In the genomic region with DNA sequence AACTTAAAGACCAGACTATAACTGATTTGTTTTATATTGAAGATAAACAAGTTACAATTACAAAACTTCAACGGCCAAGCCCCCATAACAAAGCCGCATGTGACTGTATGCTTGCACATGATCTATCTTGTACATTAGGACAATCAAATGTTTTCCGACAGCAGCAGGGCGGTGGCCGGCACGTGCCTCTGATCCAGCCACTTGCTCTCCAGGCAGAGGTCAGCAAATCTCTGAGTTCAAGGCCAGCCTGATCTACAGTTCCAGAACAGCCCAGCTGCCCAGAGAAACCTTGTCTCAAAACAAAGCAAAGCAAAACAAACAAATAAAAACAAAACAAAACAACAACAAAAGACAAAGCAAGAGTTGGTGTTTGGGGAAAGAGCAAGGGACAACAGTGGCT, we compare ENCODE assay signal across 11 mouse cellular contexts. TPM values are rescaled to one million over a fixed set of nuclear protein-coding genes. Genes with fewer than 3 reads are reported as not detected.
DNase-seq lines count a peak whose midpoint lies in the region; ATAC-seq lines count a peak whose summit lies in the region.
"Had no signal": no experiment of that assay in that cellular context is flagged by ENCODE, and none has a peak within 500 bp of the region (broad histone marks: within the 10 kb centered on the region; RNA-seq: fewer than 3 reads in every experiment).

No protein-coding gene starts in this region.

- no peak overlapping the region for H3K27ac ChIP-seq in kidney, embryonic 15.5 days
- H3K27ac ChIP-seq in embryonic facial prominence, embryonic 13.5 days = no peak overlapping the region
- H3K27ac ChIP-seq: left cerebral cortex, adult 2 months; midbrain, embryonic 12.5 days had no signal

- 0 out of 2 replicates have a peak overlapping the region, but pooled peaks have one; percentile 9 for H3K4me2 ChIP-seq in kidney, embryonic 15.5 days
- peak overlapping the region; percentile 76 for H3K4me2 ChIP-seq in embryonic facial prominence, embryonic 13.5 days

- no peaks in the 10 kb centered on the region for H3K9me3 ChIP-seq in kidney, embryonic 15.5 days (replicated peaks)
- no peaks in the 10 kb centered on the region for H3K9me3 ChIP-seq in embryonic facial prominence, embryonic 13.5 days
- H3K9me3 ChIP-seq: midbrain, embryonic 12.5 days had no signal

- no peak overlapping the region for H3K9ac ChIP-seq in kidney, embryonic 15.5 days
- no peak overlapping the region for H3K9ac ChIP-seq in embryonic facial prominence, embryonic 13.5 days

- 70% methylated on average over 6 of the region's 6 CpGs for WGBS in kidney, embryonic 15.5 days
- WGBS in embryonic facial prominence, embryonic 13.5 days = 61% methylated on average over 6 of the region's 6 CpGs

- no peaks in the 10 kb centered on the region for H3K27me3 ChIP-seq in kidney, embryonic 15.5 days
- no peaks in the 10 kb centered on the region for H3K27me3 ChIP-seq in embryonic facial prominence, embryonic 13.5 days
- H3K27me3 ChIP-seq: midbrain, embryonic 12.5 days had no signal

- H3K4me3 ChIP-seq in kidney, embryonic 15.5 days (replicated peaks) = no peak overlapping the region
- peak overlapping the region; percentile 9; the same call in 1 of the 2 replicates for H3K4me3 ChIP-seq in embryonic facial prominence, embryonic 13.5 days

- ATAC-seq in kidney, embryonic 15.5 days (replicated peaks; ENCODE audit: low FRiP score) = no peak
- no peak for ATAC-seq in embryonic facial prominence, embryonic 13.5 days (ENCODE audit: insufficient number of reproducible peaks, insufficient read depth, low FRiP score, low TSS enrichment, low read depth)

- peaks cover 8% of the 10 kb centered on the region; the same call in 1 of the 2 replicates for H3K4me1 ChIP-seq in kidney, embryonic 15.5 days
- H3K4me1 ChIP-seq in embryonic facial prominence, embryonic 13.5 days = peaks cover 4% of the 10 kb centered on the region; the same call in 1 of the 2 replicates
- H3K4me1 ChIP-seq: midbrain, embryonic 12.5 days had no signal

- H3K36me3 ChIP-seq in kidney, embryonic 15.5 days = no peaks in the 10 kb centered on the region
- H3K36me3 ChIP-seq in embryonic facial prominence, embryonic 13.5 days = no peaks in the 10 kb centered on the region
- H3K36me3 ChIP-seq: midbrain, embryonic 12.5 days had no signal

- DNase-seq in adrenal gland, postnatal 14 days = peak; percentile 34
- DNase-seq in adrenal gland, adult 8-10 months = no peak
- no peak for DNase-seq in kidney, adult 11 months
- DNase-seq in lung, postnatal 36 days = peak; percentile 8
- no peak for DNase-seq in spleen, postnatal 14 days (ENCODE audit: low spot score in 2 of 2)
- DNase-seq in left cerebral cortex, adult 18-20 months (ENCODE audit: low spot score in 2 of 2) = no peak

RNA-seq across cellular contexts. Expression of a gene that starts 1.3 kb away (rescaled TPM):
- 42.1 and 47.9 TPM in 2 replicates for total RNA-seq in adrenal gland, postnatal 14 days (2021)
- total RNA-seq in adrenal gland, adult 8-10 months (2022) = 10 to 100 TPM; 52.5 to 88.6 (median 72.3) TPM
- 32.0 and 32.4 TPM in 2 replicates for polyA plus RNA-seq in kidney, embryonic 15.5 days (2015; fragmentation: Nextera tagmentation; extraction: Ambion mirVana)
- polyA plus RNA-seq in embryonic facial prominence, embryonic 13.5 days (2015; fragmentation: Nextera tagmentation; extraction: Ambion mirVana) = 48.1 and 49.3 TPM in 2 replicates
- total RNA-seq in left cerebral cortex, adult 18-20 months (2021) = 1 to 10 TPM; 9.6 to 9.8 TPM

RNA-seq across cellular contexts. Expression of a gene that starts 8.5 kb away (rescaled TPM):
- 11.9 and 13.4 TPM in 2 replicates for total RNA-seq in adrenal gland, postnatal 14 days (2021)
- 10 to 100 TPM; 11.0 to 17.2 (median 15.6) TPM for total RNA-seq in adrenal gland, adult 8-10 months (2022)
- 17.1 and 19.8 TPM in 2 replicates for polyA plus RNA-seq in kidney, embryonic 15.5 days (2015; fragmentation: Nextera tagmentation; extraction: Ambion mirVana)
- 27.4 and 29.2 TPM in 2 replicates for polyA plus RNA-seq in embryonic facial prominence, embryonic 13.5 days (2015; fragmentation: Nextera tagmentation; extraction: Ambion mirVana)
- total RNA-seq in left cerebral cortex, adult 18-20 months (2021) = 10 to 100 TPM; 10.2 to 11.8 TPM

RNA-seq across cellular contexts. Expression of a gene that starts 40.9 kb away (rescaled TPM):
- total RNA-seq in adrenal gland, postnatal 14 days (2021) = not detected in 2 replicates
- total RNA-seq in adrenal gland, adult 8-10 months (2022) = not detected
- 0.40 and 0.48 TPM in 2 replicates for polyA plus RNA-seq in kidney, embryonic 15.5 days (2015; fragmentation: Nextera tagmentation; extraction: Ambion mirVana)
- polyA plus RNA-seq in embryonic facial prominence, embryonic 13.5 days (2015; fragmentation: Nextera tagmentation; extraction: Ambion mirVana) = 1.2 and 1.5 TPM in 2 replicates
- not detected for total RNA-seq in left cerebral cortex, adult 18-20 months (2021)
- total RNA-seq: gastrocnemius, adult 18-20 months; left cerebral cortex, adult 2 months had no signal

Comparison
In these comparisons a context has a peak if more than half of its experiments do, and no peak if none do; other contexts are left out.
1. DNase-seq: peak in adrenal gland, postnatal 14 days (single experiment) and lung, postnatal 36 days (single experiment); none in adrenal gland, adult 8-10 months (single experiment), kidney, adult 11 months (single experiment), spleen, postnatal 14 days (0 of 2) and left cerebral cortex, adult 18-20 months (0 of 2).